Mouse (Mus musculus): ENCODE data around the gene Cdc7.

DNA sequence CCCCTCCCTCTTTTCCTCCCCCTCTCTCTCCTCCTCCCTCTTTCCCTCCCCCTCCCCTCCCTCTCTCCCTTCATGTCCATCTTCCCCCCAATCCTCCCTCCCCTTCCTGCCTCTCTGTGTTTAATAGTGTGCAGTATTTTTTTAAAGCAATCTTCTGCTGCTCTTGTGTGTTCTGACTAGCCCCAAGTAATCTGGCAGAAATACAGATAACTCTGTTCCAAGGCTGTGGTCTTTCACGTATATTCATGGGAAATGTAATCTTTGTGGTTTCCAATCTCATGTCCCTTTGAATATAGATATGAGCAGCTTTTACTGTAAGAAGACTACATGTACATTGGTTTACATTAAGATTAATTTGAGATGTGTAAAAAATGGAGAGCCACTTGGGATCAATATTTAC is 64.4 kb downstream of the Cdc7 start:
- TF ChIP-seq CTCF (IDR thresholded peaks at IDR 0.05; ENCODE audit: low read depth, low read length) (no peak), POLR2A (IDR thresholded peaks at IDR 0.05; ENCODE audit: extremely low read depth, insufficient read depth, low read length) (no peak)

Measured in liver, adult 2 months (tissue).